Mouse (Mus musculus) testis, adult 2 months (tissue): Measurements from ENCODE around the gene Eepd1. TPM values are rescaled to one million over a fixed set of nuclear protein-coding genes. Genes with fewer than 3 reads are reported as not detected.

ENCODE experiments used
- H3K27ac ChIP-seq: fragments of 200-500 bp; 2 replicates; pipeline ENCODE4 v1.5.1; 2012; ENCODE audit warnings: low read depth, low read length; ENCODE audit not compliant: control insufficient read depth, insufficient read depth
- H3K27me3 ChIP-seq: fragments of 200-500 bp; 2 replicates; pipeline ENCODE4 v1.6.1; 2012; ENCODE audit warnings: mild to moderate bottlenecking, low read length, moderate library complexity; ENCODE audit not compliant: control insufficient read depth, insufficient read depth
- H3K36me3 ChIP-seq: fragments of 200-500 bp; 2 replicates; pipeline ENCODE4 v1.6.1; 2012; ENCODE audit warnings: mild to moderate bottlenecking, low read length; ENCODE audit not compliant: control insufficient read depth, insufficient read depth
- H3K4me1 ChIP-seq: fragments of 200-500 bp; 2 replicates; pipeline ENCODE4 v1.6.1; 2012; ENCODE audit warnings: low read length; ENCODE audit not compliant: control insufficient read depth, insufficient read depth
- H3K4me3 ChIP-seq: fragments of 200-500 bp; 2 replicates; pipeline ENCODE4 v1.5.1; 2012; ENCODE audit warnings: low read depth, mild to moderate bottlenecking, low read length, moderate library complexity, mixed read lengths; ENCODE audit not compliant: control insufficient read depth
- CTCF ChIP-seq: fragments of 200-500 bp; IDR thresholded peaks from 2 replicates; pipeline ENCODE4 v1.5.1; 2012; ENCODE audit warnings: low read depth, mild to moderate bottlenecking, inconsistent platforms, low read length, moderate library complexity; ENCODE audit not compliant: control insufficient read depth, insufficient read depth, insufficient replicate concordance
- POLR2A ChIP-seq: fragments of 200-500 bp; IDR thresholded peaks from 2 replicates; pipeline ENCODE4 v1.6.1; 2012; ENCODE audit warnings: low read depth, mild to moderate bottlenecking, inconsistent platforms, low read length, moderate library complexity; ENCODE audit not compliant: control insufficient read depth
- polyA plus RNA-seq: library from polyadenylated mRNA; depleted of rRNA; stranded (reverse); fragments of >200 nt; gene quantifications from 2 replicates; pipeline ENCODE4 v1.2.3, GENCODE M21; 2012

The Eepd1 gene
- polyA plus RNA-seq, 1 experiment = 3.4 TPM

DNA sequence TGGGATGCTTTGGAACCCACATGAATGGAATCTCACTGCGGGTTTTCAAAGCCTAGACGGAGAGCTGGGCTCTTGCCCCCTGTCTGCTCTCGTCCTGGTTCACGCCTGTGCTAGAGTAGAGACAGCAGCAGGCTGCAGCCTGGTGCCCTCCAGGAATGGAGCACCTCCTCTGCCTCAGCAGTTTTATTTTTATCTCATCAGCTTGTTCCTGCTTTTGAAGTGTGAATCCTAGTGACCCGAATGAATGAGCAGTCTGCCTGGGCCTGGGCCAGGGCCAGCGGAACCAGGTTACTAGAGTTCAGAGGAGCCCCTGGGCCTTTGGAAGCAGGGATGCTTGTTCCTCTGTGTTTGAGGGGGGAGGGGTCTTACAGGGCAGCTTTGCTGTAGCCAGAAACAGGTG, 37.8 kb downstream of the Eepd1 start:
- Histone ChIP-seq H3K4me1 (no peaks in the 10 kb centered on the region; the same call in 1 of the 2 replicates), H3K36me3 (no peaks in the 10 kb centered on the region), H3K27ac (no peak overlapping the region), H3K4me3 (no peak overlapping the region), H3K27me3 (no peaks in the 10 kb centered on the region)
- TF ChIP-seq POLR2A (no peak), CTCF (no peak)

- Histone ChIP-seq H3K4me3 (no peak overlapping the region), H3K36me3 (no peaks in the 10 kb centered on the region), H3K27ac (no peak overlapping the region), H3K4me1 (no peaks in the 10 kb centered on the region; the same call in 1 of the 2 replicates), H3K27me3 (no peaks in the 10 kb centered on the region)
- no peak for TF ChIP-seq CTCF
- no peak for TF ChIP-seq POLR2A
Measured at GRCm38 (mm10) chr9:25520826-25521225, 39.5 kb downstream of the Eepd1 start.

- no peaks in the 10 kb centered on the region; the same call in 1 of the 2 replicates for H3K4me1 ChIP-seq
- no peak overlapping the region for H3K4me3 ChIP-seq
- TF ChIP-seq POLR2A (no peak), CTCF (no peak)
- no peaks in the 10 kb centered on the region for H3K27me3 ChIP-seq
- no peaks in the 10 kb centered on the region for H3K36me3 ChIP-seq
- no peak overlapping the region for H3K27ac ChIP-seq
Measured at GRCm38 (mm10) chr9:25521825-25522224, 40.5 kb downstream of the Eepd1 start.

GRCm38 (mm10) chr9:25526516-25526915, 45.2 kb downstream of the Eepd1 start:
- Histone ChIP-seq H3K4me1 (no peaks in the 10 kb centered on the region), H3K27me3 (no peaks in the 10 kb centered on the region), H3K27ac (no peak overlapping the region), H3K4me3 (no peak overlapping the region), H3K36me3 (no peaks in the 10 kb centered on the region)
- TF ChIP-seq CTCF = no peak
- TF ChIP-seq POLR2A = no peak

DNA sequence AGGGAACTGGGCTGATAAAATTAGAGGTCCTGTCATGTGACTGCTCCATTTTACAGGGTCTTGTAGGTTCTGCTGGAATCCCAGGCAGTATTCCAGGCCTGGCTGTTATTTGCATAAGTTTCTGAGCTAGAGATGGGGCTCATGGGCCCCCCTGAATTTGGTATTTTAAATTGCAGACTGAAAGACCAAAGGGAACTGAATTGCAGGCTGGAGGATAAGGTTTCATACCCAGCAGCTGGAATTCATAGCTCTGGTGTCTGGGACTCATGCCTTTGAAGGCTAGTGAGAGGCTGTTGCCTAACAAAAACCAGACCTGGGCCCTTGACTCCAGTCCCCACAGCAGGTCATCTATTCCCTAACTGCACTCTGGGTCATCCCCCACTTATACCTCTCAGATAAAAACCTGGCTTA, 45.6 kb downstream of the Eepd1 start:
- Histone ChIP-seq H3K27me3 (no peaks in the 10 kb centered on the region), H3K36me3 (no peaks in the 10 kb centered on the region), H3K4me1 (no peaks in the 10 kb centered on the region), H3K4me3 (no peak overlapping the region), H3K27ac (no peak overlapping the region)
- TF ChIP-seq CTCF (no peak), POLR2A (no peak)

DNA sequence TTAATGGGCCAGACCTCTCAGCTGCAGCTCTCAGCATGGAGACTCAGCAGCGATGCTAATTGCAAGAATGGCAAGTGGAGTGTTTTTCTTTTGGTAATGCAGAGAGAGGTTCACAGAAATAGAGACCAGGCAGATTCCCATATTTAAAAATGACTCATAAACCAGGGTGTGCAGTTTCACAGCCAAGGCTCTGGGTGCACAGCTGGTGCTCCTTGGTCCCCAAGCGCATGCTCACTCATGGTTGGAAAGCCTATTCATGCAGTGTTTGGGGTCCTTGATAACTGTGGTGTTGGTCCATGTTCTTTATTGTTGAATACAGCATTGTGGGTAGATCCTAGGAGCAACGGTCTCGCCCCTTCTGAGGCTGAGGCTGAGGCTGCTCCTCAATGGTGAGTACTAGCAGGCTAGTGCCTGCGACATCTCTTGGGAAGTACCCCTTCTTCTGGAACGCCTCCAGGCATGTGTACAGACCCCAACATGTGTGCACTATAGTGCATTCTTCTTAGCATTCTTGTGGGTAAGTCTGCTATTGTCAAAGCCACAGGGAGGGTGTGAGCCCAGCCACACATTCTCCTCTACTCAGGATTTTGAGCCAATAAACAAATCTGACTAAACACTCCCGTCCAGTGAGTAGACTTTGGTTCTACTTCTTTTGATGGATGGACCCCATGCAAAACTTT, 46.2 kb downstream of the Eepd1 start:
- Histone ChIP-seq H3K4me3 (no peak overlapping the region), H3K27me3 (no peaks in the 10 kb centered on the region), H3K36me3 (no peaks in the 10 kb centered on the region), H3K27ac (no peak overlapping the region), H3K4me1 (no peaks in the 10 kb centered on the region)
- TF ChIP-seq POLR2A (no peak), CTCF (no peak)

- no peak overlapping the region for H3K27ac ChIP-seq
- no peaks in the 10 kb centered on the region for H3K4me1 ChIP-seq
- no peak overlapping the region for H3K4me3 ChIP-seq
- TF ChIP-seq POLR2A (no peak), CTCF (no peak)
- H3K36me3 ChIP-seq = no peaks in the 10 kb centered on the region
- H3K27me3 ChIP-seq = no peaks in the 10 kb centered on the region
Measured at GRCm38 (mm10) chr9:25531627-25532026, 50.3 kb downstream of the Eepd1 start.

DNA sequence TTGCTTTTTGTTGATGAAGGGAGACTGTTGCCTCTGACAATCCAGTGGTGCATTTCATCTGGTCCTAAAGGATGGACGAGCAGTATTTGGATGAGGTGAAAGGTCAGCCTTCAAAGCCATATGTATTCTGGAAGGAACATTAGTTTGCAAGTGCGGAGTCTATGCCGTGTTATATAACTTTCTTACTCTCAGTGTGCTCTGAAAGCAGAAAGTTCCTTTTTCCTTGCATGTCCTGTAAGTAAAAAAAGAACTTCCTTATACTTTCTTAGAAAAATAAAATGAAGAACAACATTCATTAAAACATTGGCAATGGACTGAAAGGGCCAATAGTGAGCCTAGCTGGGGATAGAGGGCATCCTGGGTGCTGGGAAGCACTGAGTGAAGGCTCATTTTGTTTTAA, 50.8 kb downstream of the Eepd1 start:
- no peak overlapping the region for H3K4me3 ChIP-seq
- H3K4me1 ChIP-seq = no peaks in the 10 kb centered on the region
- H3K27me3 ChIP-seq = no peaks in the 10 kb centered on the region
- no peaks in the 10 kb centered on the region for H3K36me3 ChIP-seq
- no peak for TF ChIP-seq POLR2A
- no peak for TF ChIP-seq CTCF
- no peak overlapping the region for H3K27ac ChIP-seq
